Mouse (Mus musculus): ENCODE results near the gene Spata32.

DNA sequence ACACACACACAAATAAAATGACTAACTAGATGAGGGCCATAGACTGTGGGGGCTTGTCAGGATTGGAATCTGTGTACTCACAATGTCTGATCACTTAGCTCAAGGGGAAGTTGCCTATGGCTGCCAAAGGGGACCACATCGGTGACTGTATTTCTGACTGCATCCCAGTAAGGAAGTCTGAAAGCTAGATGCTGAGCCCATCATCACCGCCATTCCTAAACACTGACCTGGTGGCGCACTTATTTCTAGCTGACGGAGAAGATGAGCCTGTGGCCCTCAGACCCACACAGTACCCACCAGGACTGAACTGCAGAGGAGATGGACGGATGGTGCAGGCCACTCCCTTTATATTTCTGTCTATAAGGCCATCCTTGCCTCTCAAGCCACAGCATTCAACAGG is 41.8 kb upstream of the Spata32 start:
- TF ChIP-seq GATA1 (IDR thresholded peaks at IDR 0.05; ENCODE audit: borderline replicate concordance, low read length), result no peak
- no peak for TF ChIP-seq FLI1 (IDR thresholded peaks at IDR 0.05; ENCODE audit: low read length)
